Mouse (Mus musculus): ENCODE measurements around the gene Tcl1b4.
"Not testable (repeated sequence)": the region's sequence is repeated elsewhere in the genome, so short reads cannot be mapped to it uniquely, and the experiment has no call there.

Tcl1b4 gene

GRCm38 (mm10) chr12:105201657-105202056 is at the start of gene Tcl1b4:
Gene Tcl1b4, plus strand, starts transcription at chr12:105201957.
- not testable (repeated sequence) for DNase-seq (ENCODE audit: low read depth)

- not testable (repeated sequence) for DNase-seq (ENCODE audit: low read depth)
Measured at GRCm38 (mm10) chr12:105155286-105155685, 46.5 kb upstream of the Tcl1b4 start.

- no peak for DNase-seq (ENCODE audit: low read depth)
Measured at GRCm38 (mm10) chr12:105158842-105159241, 42.9 kb upstream of the Tcl1b4 start.

GRCm38 (mm10) chr12:105159390-105159789 is 42.4 kb upstream of the Tcl1b4 start, which contains the start of gene Tcl1b1:
Gene Tcl1b1, plus strand, starts transcription at chr12:105159690.
- DNase-seq (ENCODE audit: low read depth) = no peak

GRCm38 (mm10) chr12:105166734-105167133 is 35.0 kb upstream of the Tcl1b4 start:
- no peak for DNase-seq (ENCODE audit: low read depth)

- DNase-seq (ENCODE audit: low read depth) = no peak
Measured at GRCm38 (mm10) chr12:105173366-105173765, 28.4 kb upstream of the Tcl1b4 start.

- DNase-seq (ENCODE audit: low read depth) = not testable (repeated sequence)
Measured at GRCm38 (mm10) chr12:105174318-105174717, 27.4 kb upstream of the Tcl1b4 start.

- DNase-seq (ENCODE audit: low read depth) = not testable (repeated sequence)
Measured at GRCm38 (mm10) chr12:105176044-105176443, 25.7 kb upstream of the Tcl1b4 start, which contains the start of gene Tcl1b5. Gene Tcl1b5, plus strand, starts transcription at chr12:105176344.

GRCm38 (mm10) chr12:105181040-105181644 is 20.6 kb upstream of the Tcl1b4 start:
- DNase-seq (ENCODE audit: low read depth) = not testable (repeated sequence)

GRCm38 (mm10) chr12:105188980-105189379 is 12.8 kb upstream of the Tcl1b4 start:
- not testable (repeated sequence) for DNase-seq (ENCODE audit: low read depth)

- DNase-seq (ENCODE audit: low read depth) = not testable (repeated sequence)
Measured at GRCm38 (mm10) chr12:105190743-105191142, 11.0 kb upstream of the Tcl1b4 start, which contains the start of gene Tcl1b3. Gene Tcl1b3, plus strand, starts transcription at chr12:105191043.

GRCm38 (mm10) chr12:105199684-105200497 is 1.9 kb upstream of the Tcl1b4 start:
- DNase-seq (ENCODE audit: low read depth) = not testable (repeated sequence)

GRCm38 (mm10) chr12:105207071-105207470 is 5.3 kb downstream of the Tcl1b4 start:
- no peak for DNase-seq (ENCODE audit: low read depth)

- no peak for DNase-seq (ENCODE audit: low read depth)
Measured at GRCm38 (mm10) chr12:105208441-105208840, 6.7 kb downstream of the Tcl1b4 start.

- DNase-seq (ENCODE audit: low read depth) = no peak
Measured at GRCm38 (mm10) chr12:105209231-105209630, 7.5 kb downstream of the Tcl1b4 start.

GRCm38 (mm10) chr12:105217101-105217760 is 15.5 kb downstream of the Tcl1b4 start:
- no peak for DNase-seq (ENCODE audit: low read depth)

- no peak for DNase-seq (ENCODE audit: low read depth)
Measured at GRCm38 (mm10) chr12:105222601-105223319, 21.0 kb downstream of the Tcl1b4 start, which contains the start of gene Tcl1. Gene Tcl1, minus strand, starts transcription at chr12:105222793.

GRCm38 (mm10) chr12:105224621-105225320 is 23.0 kb downstream of the Tcl1b4 start:
- no peak for DNase-seq (ENCODE audit: low read depth)

GRCm38 (mm10) chr12:105234362-105234761 is 32.6 kb downstream of the Tcl1b4 start:
- no peak for DNase-seq (ENCODE audit: low read depth)

- DNase-seq (ENCODE audit: low read depth) = no peak
Measured at GRCm38 (mm10) chr12:105235091-105235490, 33.3 kb downstream of the Tcl1b4 start.

GRCm38 (mm10) chr12:105239060-105239459 is 37.3 kb downstream of the Tcl1b4 start:
- no peak for DNase-seq (ENCODE audit: low read depth)

Measured in naive thymus-derived CD4-positive, alpha-beta T cell, adult 2 months (primary cell).